Mouse (Mus musculus) embryonic fibroblast, embryonic 13.5 days (primary cell): ENCODE results near the gene Nav2.

ENCODE experiments used
- CTCF ChIP-seq: IDR thresholded peaks from 2 replicates; pipeline ENCODE4 v1.5.1; 2011; ENCODE audit warnings: mild to moderate bottlenecking, control low read depth, low read length, moderate library complexity, borderline replicate concordance; ENCODE audit not compliant: insufficient read depth
- POLR2A ChIP-seq: IDR thresholded peaks from 2 replicates; pipeline ENCODE4 v1.6.1; 2011; ENCODE audit warnings: low read depth, mild to moderate bottlenecking, control low read depth, low read length, moderate library complexity

GRCm38 (mm10) chr7:49006886-49007285 lies 98.4 kb downstream of the Nav2 start:
- no peak for TF ChIP-seq POLR2A
- TF ChIP-seq CTCF: no peak
